8 mouse cellular contexts compared by ENCODE assay signal in the genomic region with DNA sequence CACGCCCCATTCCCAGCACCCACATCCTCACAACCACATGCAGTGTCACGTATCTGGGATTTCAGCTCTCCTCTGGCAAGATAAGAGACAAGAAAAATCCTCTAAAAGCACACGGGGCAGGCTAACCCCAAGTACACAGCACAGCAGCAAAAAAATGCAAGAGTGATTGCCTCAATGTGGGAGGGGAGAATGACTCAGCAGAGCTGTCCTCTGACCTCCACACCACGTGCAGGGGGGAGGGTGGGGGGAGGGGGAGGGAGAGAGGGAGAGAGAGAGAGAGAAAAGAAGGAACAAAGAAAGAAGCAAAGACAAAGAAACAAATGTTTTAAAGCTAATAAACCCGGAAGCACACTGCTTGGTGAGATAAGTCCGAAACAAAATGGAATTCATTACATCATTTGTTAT. TPM values are rescaled to one million over a fixed set of nuclear protein-coding genes. Genes with fewer than 3 reads are reported as not detected.
DNase-seq lines count a peak whose midpoint lies in the region; ATAC-seq lines count a peak whose summit lies in the region.

No protein-coding gene starts in this region.

- no peak overlapping the region for H3K27ac ChIP-seq in hindbrain, embryonic 11.5 days (ENCODE audit: low read depth, low read length)
- no peak overlapping the region for H3K27ac ChIP-seq in hindbrain, embryonic 13.5 days
- H3K27ac ChIP-seq in liver, embryonic 13.5 days, result peak overlapping the region; percentile 100

- no peaks in the 10 kb centered on the region for H3K27me3 ChIP-seq in hindbrain, embryonic 11.5 days (ENCODE audit: control insufficient read depth, insufficient read depth, low read length)
- H3K27me3 ChIP-seq in hindbrain, embryonic 13.5 days, result no peaks in the 10 kb centered on the region
- H3K27me3 ChIP-seq in liver, embryonic 13.5 days, result no peaks in the 10 kb centered on the region

- no peak overlapping the region for H3K9ac ChIP-seq in hindbrain, embryonic 11.5 days (ENCODE audit: low read depth, low read length)
- no peak overlapping the region for H3K9ac ChIP-seq in hindbrain, embryonic 13.5 days
- peak overlapping the region; percentile 80 for H3K9ac ChIP-seq in liver, embryonic 13.5 days

- no peak overlapping the region for H3K4me2 ChIP-seq in hindbrain, embryonic 11.5 days (replicated peaks; ENCODE audit: low read depth, low read length)
- H3K4me2 ChIP-seq in hindbrain, embryonic 13.5 days, result no peak overlapping the region
- H3K4me2 ChIP-seq in liver, embryonic 13.5 days, result peak overlapping the region; percentile 82

- no peak overlapping the region for H3K4me3 ChIP-seq in hindbrain, embryonic 11.5 days (ENCODE audit: low read depth, low read length)
- H3K4me3 ChIP-seq in hindbrain, embryonic 13.5 days, result no peak overlapping the region
- peak overlapping the region; percentile 58 for H3K4me3 ChIP-seq in liver, embryonic 13.5 days (replicated peaks)

- DNase-seq in hindbrain, embryonic 11.5 days (ENCODE audit: low spot score), result peak; percentile 25
- DNase-seq in ES-CJ7 (ENCODE audit: low read depth, low spot score), result peak; percentile 90
- peak; percentile 78 for DNase-seq in liver, embryonic 13.5 days
- DNase-seq in thymus, postnatal 0 days (ENCODE audit: low spot score), result no peak
- DNase-seq in testis, postnatal 10 days (ENCODE audit: low spot score), result no peak
- DNase-seq in gastrocnemius, postnatal 4 days (ENCODE audit: low spot score in 2 of 2), result no peak

- no peaks in the 10 kb centered on the region for H3K36me3 ChIP-seq in hindbrain, embryonic 11.5 days (ENCODE audit: control insufficient read depth, insufficient read depth, low read length)
- no peaks in the 10 kb centered on the region for H3K36me3 ChIP-seq in hindbrain, embryonic 13.5 days
- no peaks in the 10 kb centered on the region for H3K36me3 ChIP-seq in liver, embryonic 13.5 days

- no peaks in the 10 kb centered on the region for H3K9me3 ChIP-seq in hindbrain, embryonic 11.5 days (ENCODE audit: control insufficient read depth, low read length)
- H3K9me3 ChIP-seq in hindbrain, embryonic 13.5 days, result no peaks in the 10 kb centered on the region
- H3K9me3 ChIP-seq in liver, embryonic 13.5 days (replicated peaks), result no peaks in the 10 kb centered on the region

- 41% methylated on average over 6 of the region's 6 CpGs for WGBS in hindbrain, embryonic 11.5 days
- WGBS in hindbrain, embryonic 13.5 days, result 39% methylated on average over 6 of the region's 6 CpGs
- 5% methylated on average over 6 of the region's 6 CpGs for WGBS in liver, embryonic 13.5 days (ENCODE audit: insufficient replicate concordance)

- H3K4me1 ChIP-seq in hindbrain, embryonic 11.5 days (replicated peaks; ENCODE audit: control insufficient read depth, insufficient read depth, low read length), result no peaks in the 10 kb centered on the region
- H3K4me1 ChIP-seq in hindbrain, embryonic 13.5 days (replicated peaks), result no peaks in the 10 kb centered on the region
- H3K4me1 ChIP-seq in liver, embryonic 13.5 days (replicated peaks), result peaks cover 91% of the 10 kb centered on the region

- no peak for ATAC-seq in hindbrain, embryonic 11.5 days (ENCODE audit: low FRiP score)
- ATAC-seq in hindbrain, embryonic 13.5 days (ENCODE audit: low FRiP score), result no peak
- peak; percentile 74 for ATAC-seq in common myeloid progenitor, adult 5-6 weeks (replicated peaks; ENCODE audit: low read depth, poor library complexity, severe bottlenecking)
- ATAC-seq in liver, embryonic 13.5 days (ENCODE audit: low read depth), result peak; percentile 38

RNA-seq across cellular contexts. Expression of a gene that starts 11.1 kb away (rescaled TPM):
- polyA plus RNA-seq in hindbrain, embryonic 11.5 days (2014; fragmentation: Nextera tagmentation; extraction: Ambion mirVana), result 20.9 and 23.6 TPM in 2 replicates
- 36.3 and 38.4 TPM in 2 replicates for polyA plus RNA-seq in hindbrain, embryonic 13.5 days (2015; fragmentation: Nextera tagmentation; extraction: Ambion mirVana)
- total RNA-seq in common myeloid progenitor, adult 5-6 weeks (2017), result 34.7 and 43.7 TPM in 2 replicates
- 1.9 and 2.5 TPM in 2 replicates for polyA plus RNA-seq in liver, embryonic 13.5 days (2015; fragmentation: Nextera tagmentation; extraction: Ambion mirVana)
- 12.1 and 19.0 TPM in 2 replicates for polyA plus RNA-seq in thymus, postnatal 0 days (2015; fragmentation: Nextera tagmentation; extraction: Ambion mirVana)
- total RNA-seq in gastrocnemius, postnatal 4 days (2021), result 1 to 10 TPM; 1.2 to 2.0 TPM

RNA-seq across cellular contexts. Expression of a gene that starts 18.8 kb away (rescaled TPM):
- not detected in 2 replicates for polyA plus RNA-seq in hindbrain, embryonic 11.5 days (2014; fragmentation: Nextera tagmentation; extraction: Ambion mirVana)
- not detected in 2 replicates for polyA plus RNA-seq in hindbrain, embryonic 13.5 days (2015; fragmentation: Nextera tagmentation; extraction: Ambion mirVana)
- total RNA-seq in common myeloid progenitor, adult 5-6 weeks (2017), result not detected in 2 replicates
- polyA plus RNA-seq in liver, embryonic 13.5 days (2015; fragmentation: Nextera tagmentation; extraction: Ambion mirVana), result not detected in 2 replicates
- polyA plus RNA-seq in thymus, postnatal 0 days (2015; fragmentation: Nextera tagmentation; extraction: Ambion mirVana), result not detected in 2 replicates
- total RNA-seq in gastrocnemius, postnatal 4 days (2021), result not detected

RNA-seq across cellular contexts. Expression of a gene that starts 19.0 kb away (rescaled TPM):
- polyA plus RNA-seq in hindbrain, embryonic 11.5 days (2014; fragmentation: Nextera tagmentation; extraction: Ambion mirVana), result 0.14 TPM in 1 of 2 replicates, not detected in the other
- polyA plus RNA-seq in hindbrain, embryonic 13.5 days (2015; fragmentation: Nextera tagmentation; extraction: Ambion mirVana), result 0.19 and 0.26 TPM in 2 replicates
- not detected in 2 replicates for total RNA-seq in common myeloid progenitor, adult 5-6 weeks (2017)
- not detected in 2 replicates for polyA plus RNA-seq in liver, embryonic 13.5 days (2015; fragmentation: Nextera tagmentation; extraction: Ambion mirVana)
- 0.08 and 0.10 TPM in 2 replicates for polyA plus RNA-seq in thymus, postnatal 0 days (2015; fragmentation: Nextera tagmentation; extraction: Ambion mirVana)
- total RNA-seq in gastrocnemius, postnatal 4 days (2021), result not detected

RNA-seq across cellular contexts. Expression of a gene that starts 33.3 kb away (rescaled TPM):
- polyA plus RNA-seq in hindbrain, embryonic 11.5 days (2014; fragmentation: Nextera tagmentation; extraction: Ambion mirVana), result 1,792 and 1,821 TPM in 2 replicates
- polyA plus RNA-seq in hindbrain, embryonic 13.5 days (2015; fragmentation: Nextera tagmentation; extraction: Ambion mirVana), result 1,307 and 1,338 TPM in 2 replicates
- 1,538 and 1,683 TPM in 2 replicates for total RNA-seq in common myeloid progenitor, adult 5-6 weeks (2017)
- 1,483 and 1,612 TPM in 2 replicates for polyA plus RNA-seq in liver, embryonic 13.5 days (2015; fragmentation: Nextera tagmentation; extraction: Ambion mirVana)
- polyA plus RNA-seq in thymus, postnatal 0 days (2015; fragmentation: Nextera tagmentation; extraction: Ambion mirVana), result 2,922 and 3,108 TPM in 2 replicates
- 1,000 to 10,000 TPM; 1,082 to 1,250 TPM for total RNA-seq in gastrocnemius, postnatal 4 days (2021)

RNA-seq across cellular contexts. Expression of a gene that starts 46.3 kb away (rescaled TPM):
- 0.39 TPM in 1 of 2 replicates, not detected in the other for polyA plus RNA-seq in hindbrain, embryonic 11.5 days (2014; fragmentation: Nextera tagmentation; extraction: Ambion mirVana)
- polyA plus RNA-seq in hindbrain, embryonic 13.5 days (2015; fragmentation: Nextera tagmentation; extraction: Ambion mirVana), result 0.35 and 0.38 TPM in 2 replicates
- not detected in 2 replicates for total RNA-seq in common myeloid progenitor, adult 5-6 weeks (2017)
- 0.51 and 0.61 TPM in 2 replicates for polyA plus RNA-seq in liver, embryonic 13.5 days (2015; fragmentation: Nextera tagmentation; extraction: Ambion mirVana)
- 1.1 and 1.5 TPM in 2 replicates for polyA plus RNA-seq in thymus, postnatal 0 days (2015; fragmentation: Nextera tagmentation; extraction: Ambion mirVana)
- total RNA-seq in gastrocnemius, postnatal 4 days (2021), result under 1 TPM; 0.31 to 0.98 TPM

Comparison
In these comparisons a context has a peak if more than half of its experiments do, and no peak if none do; other contexts are left out.
1. ATAC-seq: peak in common myeloid progenitor, adult 5-6 weeks (single experiment) and liver, embryonic 13.5 days (single experiment); none in hindbrain, embryonic 11.5 days (single experiment) and hindbrain, embryonic 13.5 days (single experiment).
2. DNase-seq: peak in hindbrain, embryonic 11.5 days (single experiment), ES-CJ7 (single experiment) and liver, embryonic 13.5 days (single experiment); none in thymus, postnatal 0 days (single experiment), testis, postnatal 10 days (single experiment) and gastrocnemius, postnatal 4 days (0 of 2).